Mouse (Mus musculus) hindlimb bud, embryonic 11.5 days (tissue): ENCODE data around the gene Kcnh1.

Source experiments
- DNase-seq: peaks from one replicate; pipeline ENCODE4 v3.0.0-alpha.2; 2012; ENCODE audit warnings: low read depth, low spot score; ENCODE audit errors: extremely low spot score

Kcnh1 gene

DNA sequence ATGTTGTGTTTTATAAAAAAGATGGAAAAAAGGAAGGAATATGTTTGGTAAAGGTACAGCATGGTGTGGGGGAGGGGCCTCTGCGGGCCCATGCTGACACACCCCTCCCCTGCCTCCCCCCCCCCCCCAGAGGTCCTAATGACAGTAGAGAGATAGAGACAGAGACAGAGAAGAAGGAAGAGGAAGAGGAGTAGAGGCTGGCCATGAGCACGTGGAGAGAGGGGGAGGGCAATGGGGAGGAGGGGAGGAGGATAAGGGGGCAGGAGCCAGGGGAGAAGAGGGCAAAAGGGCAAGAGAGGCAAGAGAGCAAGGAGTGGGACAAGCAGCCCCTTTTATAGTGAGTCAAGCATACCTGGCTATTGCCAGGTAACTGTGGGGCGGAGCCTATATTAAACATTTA is 123.5 kb downstream of the Kcnh1 start:
- no peak for DNase-seq

DNA sequence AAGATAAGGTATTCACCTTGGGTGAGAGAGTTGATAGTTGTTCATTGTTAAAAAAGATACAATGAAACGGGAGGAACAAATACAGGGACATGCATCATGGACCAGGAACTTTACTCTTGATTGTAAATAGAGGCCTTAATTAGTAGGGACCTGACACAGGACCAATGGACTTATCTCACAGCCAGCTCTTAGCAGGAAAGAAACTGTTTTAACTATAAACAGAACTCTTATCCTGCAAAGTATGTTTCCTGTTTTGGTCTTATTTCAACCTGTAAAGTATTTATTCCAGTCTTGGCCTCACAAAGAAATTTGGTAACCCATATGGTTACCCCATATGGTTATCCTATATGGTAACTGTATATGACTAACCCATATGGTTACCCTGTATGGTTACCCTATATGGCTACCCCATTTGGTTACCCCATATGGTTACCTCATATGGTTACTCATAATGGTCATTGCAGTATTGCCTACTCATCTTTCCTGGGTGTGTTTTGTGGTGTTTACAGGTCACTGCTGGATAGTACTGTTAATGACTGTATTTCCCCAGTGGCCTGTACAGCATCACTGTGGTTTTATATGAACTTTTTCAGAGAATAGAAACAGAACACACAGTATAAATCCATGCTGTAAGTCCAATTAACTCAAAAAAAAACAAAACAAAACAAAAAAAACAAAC is 125.0 kb downstream of the Kcnh1 start:
- no peak for DNase-seq

DNA sequence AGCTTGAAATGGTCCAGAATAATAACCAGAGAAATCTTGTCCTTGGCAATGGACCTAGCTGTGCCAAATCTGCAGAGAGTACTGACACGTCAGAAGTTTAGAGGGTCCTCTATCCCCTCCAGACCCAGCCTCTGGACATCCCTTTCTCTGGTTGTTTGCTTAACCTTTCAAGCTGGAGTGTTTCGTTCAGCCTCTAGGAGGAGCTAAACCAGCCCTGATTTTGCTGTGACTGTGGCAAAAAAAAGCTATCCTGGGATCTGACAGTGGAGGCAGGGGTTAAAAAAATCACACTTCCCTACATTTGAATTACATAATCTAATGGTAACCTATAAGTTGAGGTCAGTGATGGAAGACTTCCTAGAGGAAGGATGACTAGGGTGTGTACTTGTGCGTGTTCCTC is 133.6 kb downstream of the Kcnh1 start:
- no peak for DNase-seq

DNA sequence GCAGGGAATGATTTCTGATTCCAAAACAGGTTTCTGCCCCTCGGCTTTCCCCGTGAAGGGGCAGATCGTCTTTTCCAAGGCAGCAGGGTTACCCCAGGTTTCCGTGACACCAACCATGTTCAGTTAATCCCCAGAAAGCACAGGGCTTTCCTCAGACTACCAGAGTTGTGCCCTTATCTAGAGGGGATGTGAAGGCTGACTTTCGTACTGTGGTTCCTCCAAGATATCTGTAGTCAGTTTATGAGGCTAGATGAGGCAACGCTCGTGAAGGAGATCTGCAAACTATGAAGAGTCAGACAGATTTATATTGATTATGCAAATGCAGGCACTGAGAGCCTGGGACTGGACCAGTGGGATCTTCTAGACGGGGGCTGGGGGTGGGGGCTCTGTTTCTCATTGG is 136.5 kb downstream of the Kcnh1 start:
- no peak for DNase-seq

DNA sequence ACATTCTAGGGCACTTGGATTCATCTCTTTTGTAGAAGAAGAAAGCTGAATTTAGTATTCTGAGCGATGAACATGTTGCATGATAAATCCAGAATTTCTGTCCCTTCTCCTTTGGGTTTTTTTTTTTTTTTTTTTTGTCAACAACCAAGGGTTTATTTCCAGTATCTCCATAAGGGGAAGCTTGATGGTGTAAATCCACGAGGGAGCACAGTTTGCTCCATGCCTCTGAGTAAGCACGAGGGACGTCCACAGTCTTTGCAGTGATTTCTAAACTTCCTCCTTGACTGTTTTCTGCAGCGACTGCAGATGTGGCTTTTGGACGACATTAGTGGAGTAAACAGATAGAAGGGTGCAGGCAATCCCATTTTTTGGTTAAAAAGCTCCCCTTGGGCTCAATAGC is 140.6 kb downstream of the Kcnh1 start:
- DNase-seq: no peak

DNA sequence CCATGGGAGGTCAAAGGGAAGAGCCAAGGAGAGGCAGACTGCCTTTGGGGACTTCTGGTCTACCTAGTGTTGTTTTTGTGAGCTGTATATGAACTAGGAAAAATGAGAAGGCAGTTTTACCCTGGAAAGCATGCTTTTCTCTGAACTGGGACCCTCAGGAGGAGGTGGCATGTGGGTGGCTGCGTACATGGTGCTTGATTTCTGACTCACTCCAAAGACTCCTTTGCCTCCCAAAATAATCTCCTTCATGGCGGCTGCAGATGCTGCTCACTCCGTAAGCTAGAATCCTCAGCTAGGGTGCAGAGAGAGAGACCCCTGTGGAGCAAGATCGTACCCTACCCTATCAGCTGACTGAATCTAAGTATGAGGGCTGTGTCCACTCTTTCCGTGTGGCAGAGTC is 145.5 kb downstream of the Kcnh1 start:
- DNase-seq: no peak

DNA sequence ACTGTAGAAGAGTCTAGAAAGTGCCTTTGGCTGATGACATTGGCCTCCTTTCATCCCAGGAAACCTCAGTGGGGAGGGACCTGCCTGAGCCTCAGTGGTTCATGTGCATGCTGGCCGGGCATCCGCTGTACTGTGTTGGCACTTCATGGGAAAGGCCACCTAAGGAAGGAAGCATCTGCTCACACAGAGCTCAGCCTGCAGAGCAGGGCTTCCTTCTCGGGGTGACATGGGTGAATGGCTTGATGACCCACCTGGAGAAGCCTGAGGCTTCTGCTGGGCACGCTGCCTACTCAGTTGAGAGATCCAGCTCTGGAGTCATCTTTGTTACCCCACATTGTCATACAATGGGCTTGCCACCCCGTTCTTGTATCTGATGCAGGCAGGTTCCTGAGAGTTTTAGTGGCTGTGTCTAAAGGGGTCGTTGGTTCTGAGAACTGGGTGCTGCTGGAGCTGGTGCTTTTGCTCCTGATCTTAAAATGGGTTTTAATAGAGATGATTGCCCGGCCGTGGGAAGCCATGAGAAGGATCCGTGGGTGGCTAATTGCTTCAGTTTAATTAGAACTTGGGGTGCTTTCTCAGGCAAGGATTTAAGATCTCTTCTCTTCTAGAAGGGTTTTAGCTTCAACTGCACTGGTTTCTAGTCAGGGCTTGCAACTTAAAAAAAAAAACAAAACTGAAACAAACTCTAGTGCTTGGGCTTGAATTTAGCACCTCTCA is 148.9 kb downstream of the Kcnh1 start:
- no peak for DNase-seq

DNA sequence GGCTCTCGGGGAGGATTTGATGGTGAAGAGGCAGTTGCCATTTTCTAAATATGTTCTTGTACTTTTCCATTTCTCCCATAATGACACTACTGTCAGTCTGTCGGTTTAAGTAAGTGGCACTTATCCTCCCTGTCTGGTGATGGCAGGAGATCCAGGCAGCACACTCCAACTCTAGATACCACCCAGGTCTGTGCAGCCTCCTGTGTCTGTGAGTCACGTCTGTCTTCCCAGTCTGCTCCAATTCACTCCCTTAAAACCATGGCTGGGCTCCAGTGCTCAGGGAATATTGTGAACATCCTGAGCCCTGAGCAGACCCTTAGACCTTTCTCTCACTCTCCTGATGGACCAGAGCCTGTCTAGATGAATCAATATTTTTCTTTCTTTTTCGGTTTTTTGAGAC is 151.2 kb downstream of the Kcnh1 start:
- no peak for DNase-seq

DNA sequence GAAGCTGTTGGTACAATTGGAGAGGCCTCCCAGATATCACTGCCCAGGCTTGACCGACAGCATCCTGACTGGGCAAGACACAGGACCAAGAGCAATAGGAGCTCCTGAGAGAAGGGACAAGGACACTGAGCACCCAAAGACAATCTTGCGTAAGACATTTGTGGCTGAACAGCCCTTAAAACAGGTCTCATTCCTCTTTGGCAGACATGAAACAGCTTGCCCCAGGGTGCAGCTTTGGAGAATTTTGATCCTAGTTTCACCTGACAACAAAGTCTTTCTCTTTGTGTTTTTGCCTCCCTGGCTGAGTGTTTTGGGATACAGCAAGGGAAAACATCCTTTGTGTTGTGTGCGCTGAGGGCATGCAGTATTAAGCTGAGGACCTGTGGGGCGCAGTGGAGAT is 153.4 kb downstream of the Kcnh1 start:
- no peak for DNase-seq

DNA sequence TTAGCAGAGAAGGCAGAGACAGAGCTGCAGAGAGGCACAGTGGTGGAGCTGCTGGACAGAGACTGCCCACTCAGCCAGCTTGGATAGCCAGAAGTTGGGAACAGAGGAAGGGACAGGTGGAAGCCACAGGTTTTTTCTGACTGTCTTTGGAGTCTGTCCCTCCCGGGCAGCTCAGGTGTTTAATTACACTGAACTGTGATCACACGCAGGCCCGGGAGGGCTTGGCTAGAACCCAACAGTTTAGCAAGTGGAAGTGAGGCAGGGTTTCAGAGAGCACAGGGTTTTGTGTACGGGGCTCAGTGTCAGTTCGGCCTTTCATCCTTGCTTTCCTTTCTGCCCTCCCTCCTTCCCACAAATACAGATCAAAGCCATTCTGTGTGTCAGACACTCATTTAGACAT is 156.8 kb downstream of the Kcnh1 start:
- DNase-seq: no peak

DNA sequence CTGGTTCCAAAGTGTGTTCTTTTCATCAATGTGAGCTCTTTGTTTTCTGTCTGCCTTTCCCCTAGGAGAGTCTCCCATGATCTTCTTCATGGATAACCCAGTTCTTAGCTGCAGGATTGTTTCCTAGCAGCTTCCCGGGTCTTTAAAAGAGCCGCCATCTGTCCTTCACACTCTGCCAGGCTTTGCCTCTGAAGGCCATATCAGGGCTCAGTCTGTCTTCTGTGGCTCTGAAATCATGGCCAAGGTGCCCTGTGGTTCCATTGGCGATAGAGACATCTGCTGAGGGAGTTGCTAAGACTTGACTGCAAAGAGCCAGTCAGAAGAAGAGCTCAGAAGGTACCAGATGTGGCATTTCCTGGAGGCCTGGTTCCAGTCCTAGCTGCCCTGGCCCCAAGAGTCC is 165.7 kb downstream of the Kcnh1 start:
- DNase-seq: no peak

DNA sequence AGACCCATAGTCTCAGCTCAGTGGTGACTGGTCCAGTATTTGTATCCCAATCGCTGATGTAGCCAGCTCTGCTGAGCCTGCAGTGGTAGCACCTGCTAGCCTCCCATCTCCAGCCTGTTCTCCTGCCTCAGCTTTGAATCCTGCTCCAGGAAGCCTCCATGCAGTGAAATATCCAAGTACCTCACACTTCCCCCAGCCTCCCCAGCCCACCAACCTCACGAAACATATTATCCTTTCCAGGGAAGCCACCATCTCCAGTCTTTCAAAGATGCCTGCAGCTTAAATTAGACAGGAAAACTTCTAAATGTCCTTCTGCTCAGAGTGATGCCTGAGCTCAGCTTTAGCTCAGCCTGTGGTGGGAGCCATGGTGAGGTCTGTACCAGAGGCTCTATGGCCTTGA is 168.6 kb downstream of the Kcnh1 start:
- no peak for DNase-seq

DNA sequence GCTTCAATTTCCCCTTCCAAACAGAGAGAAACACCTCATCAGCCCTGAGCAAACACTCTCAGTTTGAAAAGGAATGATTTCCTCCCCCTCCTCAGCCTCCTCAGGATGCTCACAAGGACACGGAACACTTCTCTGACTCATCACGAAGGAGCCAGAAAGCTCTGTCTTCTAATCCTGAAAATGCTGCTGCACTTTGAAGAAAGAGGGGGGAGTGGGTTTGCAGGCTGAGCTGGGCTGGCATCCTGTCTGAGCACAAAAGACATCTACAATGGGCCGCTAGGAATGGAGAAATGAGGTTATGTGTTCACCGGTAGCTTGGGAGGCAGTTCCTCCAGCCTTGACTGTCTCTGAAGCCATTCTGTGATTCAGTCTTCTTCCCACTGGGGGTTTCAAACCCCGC is 177.8 kb downstream of the Kcnh1 start:
- no peak for DNase-seq

DNA sequence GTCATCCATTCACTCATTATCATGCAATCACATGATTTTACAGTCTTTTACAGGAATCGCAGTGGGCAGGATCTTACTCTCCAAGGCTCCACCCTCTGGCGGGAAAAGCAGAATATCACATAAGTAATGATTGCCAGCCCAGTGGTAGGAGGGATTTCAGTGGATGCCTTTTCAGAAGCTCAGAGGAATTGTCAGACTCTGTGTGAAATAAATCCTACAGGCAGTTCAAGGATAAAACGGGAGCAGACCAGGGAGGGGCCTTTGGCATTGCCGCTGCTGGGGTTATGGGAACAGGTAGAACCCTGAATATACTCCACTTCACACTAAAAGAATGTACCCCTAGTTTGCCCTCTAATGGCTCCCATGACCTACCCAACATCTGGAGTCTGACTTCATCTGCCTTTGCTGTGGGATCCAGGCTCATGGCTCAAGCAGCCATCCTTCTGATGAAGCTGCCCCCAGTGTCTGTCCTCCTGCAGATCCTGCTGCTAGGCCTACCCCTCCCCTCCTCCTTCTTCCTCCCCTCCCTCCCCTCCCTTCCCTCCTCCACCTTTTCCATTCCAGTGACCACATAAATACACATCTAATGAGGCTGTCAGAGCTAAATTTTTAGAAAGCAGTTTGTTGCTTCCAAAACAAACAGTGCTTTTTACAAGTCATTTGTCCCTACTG is 181.5 kb downstream of the Kcnh1 start:
- DNase-seq: no peak

DNA sequence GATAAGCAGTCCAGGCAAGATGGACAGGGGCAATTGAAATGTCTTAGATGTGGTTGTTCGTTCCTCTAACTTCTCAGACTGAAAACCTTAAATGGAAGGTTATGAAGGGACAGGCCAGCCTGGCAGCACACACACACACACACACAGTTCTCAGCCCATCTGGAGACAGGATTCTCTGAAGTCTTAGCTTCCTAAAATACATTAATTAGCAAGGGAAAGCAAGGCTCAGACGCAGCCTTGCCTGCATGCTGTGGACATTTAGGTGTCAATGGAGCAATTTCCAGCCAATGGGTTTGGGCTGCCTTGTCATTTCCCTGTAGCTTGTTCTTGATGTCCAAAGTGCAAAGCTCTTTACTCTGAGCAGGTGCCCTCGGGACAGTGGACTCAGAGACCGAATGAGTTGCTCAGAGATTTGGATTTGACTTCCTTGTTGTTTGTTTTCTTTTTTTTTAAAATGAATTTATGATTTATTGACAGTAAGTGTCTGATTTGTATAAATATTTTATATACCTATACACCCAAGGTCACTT is 188.0 kb downstream of the Kcnh1 start:
- no peak for DNase-seq

DNA sequence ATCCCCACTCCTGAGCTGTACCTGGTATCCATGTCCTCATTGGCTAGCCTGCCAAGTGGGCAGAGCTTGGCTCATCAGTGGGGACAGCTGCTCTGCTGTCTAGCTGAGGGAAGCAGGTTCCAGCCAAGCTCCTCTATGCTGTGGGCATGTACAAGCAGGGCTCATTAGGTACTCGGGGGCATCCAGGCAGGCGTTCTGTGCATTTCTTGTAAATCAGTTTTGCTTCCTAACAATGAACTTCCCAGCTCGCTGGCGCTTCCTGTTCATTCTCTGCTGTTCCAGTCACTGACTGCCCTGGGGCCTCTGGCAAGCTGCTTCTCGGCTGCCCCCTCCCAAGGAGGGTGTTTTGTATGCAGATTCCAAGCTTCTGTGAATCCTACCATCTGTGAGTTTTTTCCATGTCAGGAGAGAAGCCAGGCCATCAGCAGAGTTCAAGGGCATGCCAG is 190.0 kb downstream of the Kcnh1 start:
- no peak for DNase-seq

DNA sequence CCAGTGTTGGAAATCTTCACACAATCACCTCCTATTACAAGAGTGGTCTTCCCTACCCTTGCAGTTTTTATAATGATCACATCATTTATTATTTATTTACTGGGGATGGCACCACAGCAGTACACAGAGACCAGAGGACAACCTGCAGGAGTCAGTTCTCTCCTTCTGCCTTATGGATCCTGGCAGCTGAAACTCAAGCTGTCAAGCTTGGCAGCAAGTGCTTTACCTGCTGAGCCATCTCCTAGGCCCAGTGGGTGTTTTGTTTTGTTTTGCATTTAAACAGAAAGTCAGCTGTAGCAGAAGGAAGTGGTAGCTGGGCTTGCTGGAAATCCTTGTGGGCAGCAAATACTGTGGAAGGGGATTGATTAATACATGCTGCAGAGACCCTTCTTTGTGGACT is 197.1 kb downstream of the Kcnh1 start:
- DNase-seq: no peak

DNA sequence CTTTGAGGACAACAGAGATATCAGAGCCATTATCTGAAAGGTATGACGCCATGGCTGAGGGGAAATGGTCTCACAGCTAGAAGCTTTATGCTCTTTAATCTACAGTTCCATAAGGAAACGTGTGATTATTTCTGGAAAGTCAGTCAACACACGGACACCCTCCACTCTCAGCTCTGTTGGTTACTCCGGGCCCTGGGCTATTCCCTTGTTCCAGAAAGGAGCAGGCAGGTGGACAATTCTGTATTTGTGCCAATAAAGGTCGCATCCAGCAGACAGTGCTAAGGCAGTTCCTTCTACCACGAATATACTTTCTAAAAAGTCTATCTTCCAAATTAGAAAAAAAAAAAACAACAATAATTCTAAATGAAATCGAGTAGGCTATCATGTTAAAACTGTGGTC is 200.5 kb downstream of the Kcnh1 start:
- no peak for DNase-seq

DNA sequence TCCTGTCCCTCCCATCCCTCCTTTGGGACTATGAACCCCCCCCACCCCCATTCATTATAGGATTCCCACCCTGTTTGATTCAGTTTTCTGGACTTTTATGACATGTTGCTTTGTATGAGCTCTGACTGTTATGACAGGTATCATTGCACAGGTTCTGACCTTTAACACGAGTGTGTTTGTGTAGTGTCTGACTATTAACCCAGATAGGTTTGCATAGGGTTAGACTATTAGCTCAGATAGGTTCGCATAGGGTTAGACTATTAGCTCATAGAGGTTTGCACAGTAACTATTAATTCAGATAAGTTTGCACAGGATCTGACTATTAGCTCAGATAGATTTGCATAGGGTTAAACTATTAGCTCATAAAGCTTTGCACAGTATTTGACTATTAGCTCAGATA is 201.7 kb downstream of the Kcnh1 start:
- DNase-seq: no peak

DNA sequence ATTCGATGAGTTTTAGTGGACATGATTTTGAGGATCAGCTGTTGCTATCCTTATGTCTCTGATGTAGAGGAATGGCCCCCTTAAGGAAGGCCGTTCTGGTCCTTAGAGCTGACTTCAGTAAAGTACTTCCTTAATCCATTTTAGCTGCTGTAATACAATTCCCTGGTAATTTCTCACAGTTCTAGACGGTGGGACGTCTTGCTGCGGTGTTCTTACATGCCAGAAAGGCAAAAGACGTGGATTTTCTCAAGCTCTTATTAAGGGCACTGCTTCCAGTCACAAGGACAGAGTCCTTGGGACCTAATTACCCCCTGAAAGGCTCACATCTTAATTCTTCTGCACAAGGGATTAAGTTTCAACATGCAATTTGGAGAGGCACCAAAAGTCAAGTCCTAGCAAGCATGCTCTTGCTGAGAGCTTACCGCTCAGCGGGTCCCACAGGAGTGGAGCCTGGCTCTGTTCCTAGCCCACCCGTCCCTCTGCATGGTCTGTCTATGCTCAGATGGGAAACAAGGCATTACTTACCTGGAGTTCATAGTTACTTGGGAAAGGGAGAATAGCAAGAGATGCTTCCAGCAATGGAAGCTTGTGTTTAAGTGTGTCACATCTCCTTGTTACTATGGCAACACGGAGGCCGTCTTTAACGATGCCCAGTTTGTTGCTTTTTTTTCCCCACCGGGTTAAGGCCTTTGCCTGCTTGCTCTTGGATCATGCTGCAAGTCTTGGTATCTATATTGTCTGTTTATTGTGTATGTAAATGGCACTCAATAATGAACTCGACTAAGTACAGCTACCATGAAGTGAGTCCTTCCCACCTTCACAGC is 209.3 kb downstream of the Kcnh1 start:
- DNase-seq: peak; percentile 1

DNA sequence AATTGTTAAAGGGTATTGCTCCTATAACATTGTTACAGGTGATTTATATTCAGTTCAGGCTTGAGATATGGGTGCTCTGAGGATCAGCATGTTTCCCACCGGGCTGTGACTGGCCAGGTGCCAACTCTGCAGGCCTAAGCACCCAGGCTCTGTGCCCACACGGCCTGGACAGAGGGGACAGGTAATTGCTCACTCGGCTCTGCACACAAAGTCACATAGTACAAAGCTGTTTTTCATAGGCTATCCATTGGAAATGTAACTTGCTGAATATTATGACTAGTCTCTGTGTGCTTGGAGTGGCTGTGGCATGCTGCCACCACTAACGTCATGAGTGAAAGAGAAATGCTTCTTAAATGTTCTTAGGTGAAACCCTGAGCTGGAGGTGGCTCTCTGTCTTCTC is 210.4 kb downstream of the Kcnh1 start:
- no peak for DNase-seq
